Mouse (Mus musculus) c-Kit-negative CD71-positive TER-119-positive erythroid progenitor cells, embryonic 14.5 days (primary cell): ENCODE results near the gene Kat6b.

Experiments
- DNase-seq: peaks from one replicate; pipeline ENCODE4 v3.0.0-alpha.2; 2013; ENCODE audit warnings: low read depth, low spot score

Kat6b gene

DNA sequence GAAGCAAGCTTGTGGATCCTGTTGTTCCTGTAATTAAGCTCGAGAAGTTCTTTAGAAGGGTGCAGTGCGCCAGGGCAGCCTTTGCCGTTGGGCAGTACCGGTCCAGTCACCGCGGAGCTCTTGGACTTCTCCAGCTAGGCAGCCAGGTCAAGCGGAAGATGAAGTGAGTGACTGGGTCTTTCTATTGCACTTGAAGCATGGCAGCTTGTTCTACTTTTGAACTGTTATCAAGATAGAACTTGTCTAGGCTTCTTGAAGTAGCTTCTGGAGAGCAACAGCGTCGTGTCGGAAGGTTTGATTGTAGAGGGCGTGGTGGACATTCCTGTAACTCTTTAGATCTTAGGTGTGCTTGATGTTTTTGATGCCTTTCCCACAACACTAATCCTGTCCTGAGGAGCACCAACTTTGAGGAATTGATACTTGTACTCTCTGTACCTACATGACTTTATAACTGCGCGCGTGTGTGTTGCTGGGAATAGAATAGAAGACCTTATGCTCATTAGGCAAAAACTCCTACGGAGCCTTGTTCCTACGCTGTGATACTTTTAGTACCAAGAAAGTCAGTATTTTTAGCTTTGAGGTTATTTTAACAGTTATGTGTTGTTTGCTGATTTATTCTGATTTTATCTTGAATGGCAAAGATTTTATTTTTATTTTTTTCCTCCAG is 41.2 kb downstream of the Kat6b start:
- no peak for DNase-seq

DNA sequence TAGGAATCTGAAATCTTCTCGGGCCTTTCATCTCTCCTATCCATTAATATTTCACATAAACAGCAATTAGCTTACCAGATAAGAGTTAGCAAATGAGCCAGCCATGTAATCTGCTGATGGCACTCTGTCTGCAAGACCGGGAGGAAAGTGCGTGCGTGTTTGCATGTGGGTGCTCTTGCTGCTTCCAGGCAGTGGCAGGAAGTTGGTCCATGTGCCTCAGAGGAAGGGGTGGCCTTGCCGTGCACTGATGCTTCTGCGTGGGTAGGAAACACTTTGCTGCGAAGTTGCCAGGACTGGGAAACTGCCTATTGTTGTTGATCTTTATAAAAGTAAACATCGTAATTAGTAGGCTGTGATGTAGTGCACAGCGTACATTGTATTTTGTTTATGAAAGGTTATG is 42.0 kb downstream of the Kat6b start:
- no peak for DNase-seq

- DNase-seq: no peak
These were observed 42.7 kb downstream of the Kat6b start for GRCm38 (mm10) chr14:21523851-21524441.

DNA sequence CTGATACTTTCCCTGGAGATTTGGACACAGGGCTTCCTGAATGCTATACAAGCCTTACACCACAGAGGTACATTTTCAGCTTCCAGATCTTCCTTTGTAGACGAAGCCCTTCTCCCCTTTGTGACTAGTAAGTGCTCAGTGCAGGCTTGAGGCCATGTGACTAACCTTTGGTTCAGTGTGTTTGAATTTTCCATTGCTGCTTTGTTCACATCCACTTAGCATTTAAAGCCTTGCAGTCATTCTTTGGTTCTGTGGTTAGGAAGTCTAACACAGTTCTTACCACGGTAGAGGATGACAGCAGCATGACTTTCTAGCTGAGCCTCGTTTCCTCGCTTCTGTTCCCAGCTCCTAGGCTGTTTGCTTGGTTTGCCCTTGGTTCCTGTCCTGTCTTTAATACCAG is 44.4 kb downstream of the Kat6b start:
- DNase-seq: no peak

DNA sequence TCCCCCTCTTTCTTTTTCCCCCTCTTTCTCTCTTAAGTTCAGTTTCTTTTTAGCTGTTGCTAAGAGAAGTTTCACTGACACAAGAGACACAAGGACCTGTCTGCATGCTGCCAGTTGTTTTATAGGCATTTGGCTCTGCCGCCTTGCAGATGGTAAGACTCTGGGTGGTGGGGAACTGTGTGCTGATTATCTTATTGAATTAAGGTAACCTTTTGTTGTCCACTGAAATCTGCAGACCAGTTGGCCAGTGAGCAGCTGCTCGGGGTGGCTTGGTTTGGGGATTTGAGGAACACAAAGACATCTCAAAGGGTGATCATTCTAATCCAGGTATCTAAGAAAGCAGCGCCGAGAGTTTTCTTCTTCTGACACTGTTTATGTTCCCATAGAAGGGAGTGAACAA is 52.3 kb downstream of the Kat6b start:
- no peak for DNase-seq

DNA sequence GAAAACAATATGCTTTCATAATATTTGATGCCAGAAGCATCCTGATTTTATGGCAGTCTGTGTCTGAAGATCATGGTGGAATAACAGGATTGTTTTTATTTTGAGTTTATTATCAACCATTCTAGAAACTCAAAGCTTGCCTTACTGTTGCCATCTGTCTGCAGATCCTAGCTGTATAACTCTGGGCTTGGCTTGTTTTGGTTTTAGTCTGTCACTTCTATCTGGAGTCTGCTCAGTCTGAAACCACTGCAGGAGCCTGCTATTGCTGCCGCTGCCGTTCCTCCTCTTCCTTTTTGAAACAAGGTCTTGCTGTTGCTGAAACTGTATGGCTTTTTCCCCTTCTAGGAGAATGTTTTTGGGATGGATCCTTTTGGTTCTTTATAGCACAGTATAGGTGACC is 52.8 kb downstream of the Kat6b start:
- DNase-seq: no peak

- DNase-seq: no peak
These were observed 53.5 kb downstream of the Kat6b start for GRCm38 (mm10) chr14:21534542-21535272.

GRCm38 (mm10) chr14:21536485-21537181 is 55.4 kb downstream of the Kat6b start:
- DNase-seq: no peak

- DNase-seq: no peak
These were observed 56.6 kb downstream of the Kat6b start for GRCm38 (mm10) chr14:21537838-21538237.

DNA sequence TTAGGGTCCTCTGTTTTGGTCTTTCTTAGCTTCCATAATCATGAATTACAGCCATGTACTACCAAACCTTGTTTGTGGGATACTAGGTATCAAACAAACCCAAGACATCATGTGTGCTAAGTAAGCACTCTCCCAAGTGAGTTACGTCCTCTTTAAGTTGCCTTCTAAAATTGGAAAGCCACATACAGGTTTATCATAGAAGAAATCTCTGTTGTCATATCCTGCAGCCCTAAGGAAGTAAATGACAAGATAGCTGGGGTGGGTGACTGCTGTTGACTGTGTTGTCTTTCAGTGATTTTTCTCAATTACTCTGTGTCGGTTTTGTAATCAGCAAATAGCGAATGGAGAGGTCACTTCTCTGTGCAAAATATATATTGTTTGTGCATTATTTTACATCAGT is 58.5 kb downstream of the Kat6b start:
- no peak for DNase-seq

GRCm38 (mm10) chr14:21540361-21540760 is 59.1 kb downstream of the Kat6b start:
- DNase-seq: no peak

DNA sequence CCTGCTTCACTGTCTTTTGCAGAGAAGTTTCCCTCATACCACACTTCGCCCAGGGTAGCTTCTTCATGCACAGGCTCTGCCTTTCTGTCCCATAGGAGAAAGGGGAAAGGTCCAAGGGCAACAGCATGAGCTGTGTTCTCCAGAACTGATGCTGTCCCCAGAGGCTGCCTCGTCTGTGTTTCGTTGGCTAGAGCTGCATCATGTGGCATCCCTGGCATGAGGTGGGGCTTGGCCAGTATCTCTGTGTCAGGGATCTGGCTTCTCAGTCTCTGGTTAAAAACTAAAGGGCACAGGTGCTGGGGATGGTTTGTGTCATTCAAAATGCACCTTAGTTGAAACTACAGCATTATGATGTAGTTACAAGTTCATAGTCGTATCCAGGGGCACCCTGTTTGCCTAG is 64.3 kb downstream of the Kat6b start:
- no peak for DNase-seq

GRCm38 (mm10) chr14:21546351-21546750 is 65.1 kb downstream of the Kat6b start:
- DNase-seq: no peak

GRCm38 (mm10) chr14:21547297-21547696 is 66.1 kb downstream of the Kat6b start:
- no peak for DNase-seq

DNA sequence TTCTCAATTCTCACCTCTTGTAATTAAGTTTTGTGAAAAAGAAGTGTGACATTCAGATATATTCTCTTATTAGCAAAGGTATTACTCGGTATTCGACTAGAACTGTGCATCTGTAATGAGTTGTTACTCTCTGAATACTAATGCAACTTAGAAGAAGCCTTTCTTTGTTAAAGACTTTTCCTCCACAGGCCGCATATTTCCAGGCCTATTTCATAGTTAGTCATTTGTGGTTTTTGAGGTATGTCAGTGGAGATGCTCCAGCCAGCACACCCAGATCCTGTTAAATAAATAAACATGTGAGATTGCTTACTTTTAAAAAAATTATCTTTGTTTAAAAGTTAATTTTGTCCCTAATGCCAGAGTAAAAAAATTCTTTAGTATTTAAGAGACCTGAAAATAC is 66.7 kb downstream of the Kat6b start:
- DNase-seq: no peak

GRCm38 (mm10) chr14:21548952-21549607 is 67.8 kb downstream of the Kat6b start:
- peak; percentile 43 for DNase-seq

DNA sequence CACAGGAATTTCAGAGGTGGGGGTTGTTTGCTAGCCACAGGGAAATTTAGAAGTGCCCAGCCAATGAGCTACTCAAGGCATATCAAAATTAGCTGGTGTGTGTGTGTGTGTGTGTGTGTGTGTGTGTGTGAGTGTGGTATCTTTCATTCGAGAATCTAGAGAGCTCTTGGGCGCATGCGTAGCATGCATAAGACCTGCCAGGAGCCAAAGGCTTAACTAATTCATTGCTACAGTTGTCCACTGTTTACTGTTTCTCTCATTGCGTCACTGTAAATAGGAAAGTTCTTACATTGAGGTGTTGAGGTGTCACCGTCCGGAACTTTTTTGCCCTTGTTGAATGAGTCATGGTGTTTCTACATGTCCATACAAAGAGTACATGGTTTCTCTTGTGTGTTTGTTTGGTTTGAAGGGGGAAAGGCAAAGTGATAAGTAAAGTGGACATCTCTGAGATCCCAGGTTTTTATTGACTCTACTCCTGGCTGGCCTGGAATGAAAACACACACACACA is 68.4 kb downstream of the Kat6b start:
- DNase-seq: no peak

DNA sequence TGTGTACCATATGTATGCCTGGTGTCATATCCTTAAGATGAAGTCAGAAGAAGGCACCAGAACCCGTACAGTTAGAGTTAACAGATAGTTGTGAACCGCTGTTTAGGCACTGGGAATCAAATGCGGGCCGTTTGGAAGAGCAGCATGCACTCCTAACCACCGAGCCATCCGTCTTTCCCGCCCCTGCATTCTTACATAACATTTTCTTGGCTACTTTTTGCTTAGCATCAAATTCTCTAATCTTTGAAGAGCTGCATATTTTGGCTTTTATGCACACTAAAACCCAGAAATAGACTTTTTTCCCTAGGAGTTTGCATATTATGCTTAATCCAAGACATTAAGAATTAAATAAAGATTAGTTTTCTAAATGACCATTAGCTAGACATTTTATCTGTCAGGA is 69.3 kb downstream of the Kat6b start:
- no peak for DNase-seq

- no peak for DNase-seq
These were observed 70.4 kb downstream of the Kat6b start for GRCm38 (mm10) chr14:21551655-21552054.

DNA sequence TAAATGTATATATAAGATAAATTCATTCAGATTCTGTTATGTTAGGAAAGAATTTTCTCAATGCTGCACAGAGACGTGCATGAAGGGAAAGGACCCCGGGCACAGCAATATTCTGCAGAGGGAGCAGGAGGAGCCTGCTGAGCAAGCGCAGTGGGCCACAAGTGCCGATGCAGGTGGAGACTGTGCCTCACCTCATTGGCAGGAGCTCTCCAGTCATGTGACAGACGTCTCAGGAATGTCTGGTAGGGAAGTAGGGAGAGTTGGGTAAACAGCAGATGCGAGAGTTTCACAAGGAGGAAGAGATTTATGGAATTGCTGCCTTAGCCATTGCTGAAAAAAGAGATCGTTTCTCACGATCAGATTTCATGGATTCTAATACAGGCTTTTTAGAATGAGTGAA is 71.7 kb downstream of the Kat6b start:
- DNase-seq: no peak

- DNase-seq: no peak
These were observed 72.8 kb downstream of the Kat6b start for GRCm38 (mm10) chr14:21554046-21554445.
